Mouse (Mus musculus) intestine, embryonic 15.5 days (tissue): ENCODE data around the gene Ndnf. TPM values are rescaled to one million over a fixed set of nuclear protein-coding genes. Genes with fewer than 3 reads are reported as not detected.

Experiments
- ATAC-seq: fragments of 200-750 bp; cut with Nextera tagmentation; 2 replicates; pipeline ENCODE4 v1.8.0; 2017; ENCODE audit warnings: moderate TSS enrichment, moderate library complexity
- H3K27ac ChIP-seq: fragments of 300-500 bp; sonication (generic); 2 replicates; pipeline ENCODE4 v1.5.1; 2015; ENCODE audit warnings: mild to moderate bottlenecking, inconsistent platforms
- H3K27me3 ChIP-seq: fragments of 300-500 bp; sonication (generic); replicated peaks from 2 replicates; pipeline ENCODE4 v1.6.1; 2015; ENCODE audit warnings: inconsistent platforms
- H3K36me3 ChIP-seq: fragments of 300-500 bp; sonication (generic); 2 replicates; pipeline ENCODE4 v1.6.1; 2015; ENCODE audit warnings: inconsistent platforms
- H3K4me1 ChIP-seq: fragments of 300-500 bp; sonication (generic); replicated peaks from 2 replicates; pipeline ENCODE4 v1.6.1; 2015; ENCODE audit warnings: inconsistent platforms
- H3K4me2 ChIP-seq: fragments of 300-500 bp; sonication (generic); replicated peaks from 2 replicates; pipeline ENCODE4 v1.6.1; 2015; ENCODE audit warnings: mild to moderate bottlenecking, inconsistent platforms
- H3K4me3 ChIP-seq: fragments of 300-500 bp; sonication (generic); replicated peaks from 2 replicates; pipeline ENCODE4 v1.5.1; 2015; ENCODE audit warnings: inconsistent platforms
- H3K9ac ChIP-seq: fragments of 300-500 bp; sonication (generic); 2 replicates; pipeline ENCODE4 v1.6.1; 2015; ENCODE audit warnings: inconsistent platforms
- H3K9me3 ChIP-seq: fragments of 300-500 bp; sonication (generic); 2 replicates; pipeline ENCODE4 v1.6.1; 2016; ENCODE audit warnings: inconsistent platforms
- whole genome bisulfite sequencing: fragments of 180-500 bp; shearing (Covaris S2); methylation state at CpG from one replicate; pipeline ENCODE4 v1.1.7; 2015; 5-methylcytosine and 5-hydroxymethylcytosine counted together
- polyA plus RNA-seq: library from polyadenylated mRNA; unstranded; fragments of >200 nt; fragmentation: Nextera tagmentation; extraction: Ambion mirVana; gene quantifications from 2 replicates; pipeline ENCODE4 v1.2.1, GENCODE M21; 2015

Ndnf gene
- polyA plus RNA-seq, 1 experiment from 2014 or later, result 1.5 TPM

DNA sequence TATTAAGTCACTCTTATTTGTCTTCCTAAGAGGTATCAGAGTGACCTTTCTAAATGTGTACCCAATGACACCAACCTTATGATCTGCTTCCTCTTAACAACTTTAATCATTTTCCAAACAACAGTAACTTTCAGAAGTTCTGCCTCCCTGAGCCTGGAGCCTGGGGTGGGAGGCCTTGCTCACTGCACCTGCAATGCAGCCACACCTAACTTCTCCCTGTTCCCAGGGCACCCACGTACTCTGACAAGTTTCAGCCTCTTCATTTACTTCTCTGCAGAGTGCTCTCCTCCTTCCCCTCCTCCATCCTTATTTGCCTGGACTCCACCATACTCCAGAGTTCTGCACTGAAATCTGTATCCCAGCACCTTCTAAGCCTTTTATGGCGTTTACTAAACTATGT lies 1.4 kb upstream of the Ndnf start:
- WGBS, result 35% methylated on average over 2 of the region's 2 CpGs

DNA sequence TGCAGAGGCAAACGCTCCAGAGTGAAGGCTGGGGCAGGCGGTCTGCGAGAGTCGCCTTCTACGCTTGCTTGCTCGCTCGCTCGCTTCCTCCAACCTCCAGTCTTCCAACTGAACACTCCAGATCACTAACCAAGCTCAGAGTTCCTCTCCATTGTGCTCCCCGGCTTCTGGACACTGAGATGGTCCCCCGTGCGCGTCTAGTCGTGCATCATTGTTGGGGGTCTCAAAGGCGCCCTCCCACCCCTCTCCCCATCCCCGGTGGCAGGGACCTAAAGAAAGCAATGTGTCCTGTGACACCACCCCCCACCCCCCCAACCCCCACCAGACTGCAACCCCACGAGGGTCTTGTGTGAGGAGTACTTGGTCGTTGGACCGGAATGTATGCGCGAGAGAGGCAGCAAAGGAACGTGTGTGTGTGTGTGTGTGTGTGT lies 394 bp upstream of the Ndnf start:
- H3K36me3 ChIP-seq, result no peaks in the 10 kb centered on the region
- no peak overlapping the region for H3K27ac ChIP-seq
- H3K9me3 ChIP-seq, result no peaks in the 10 kb centered on the region
- peak overlapping the region; percentile 89 for H3K4me2 ChIP-seq
- peak overlapping the region; percentile 49 for H3K4me3 ChIP-seq
- H3K4me1 ChIP-seq, result peaks cover 9% of the 10 kb centered on the region; the same call in 1 of the 2 replicates
- H3K9ac ChIP-seq, result no peak overlapping the region
- 15% methylated on average over 19 of the region's 21 CpGs for whole genome bisulfite sequencing
- ATAC-seq, result peak; percentile 21
- peaks cover 13% of the 10 kb centered on the region for H3K27me3 ChIP-seq

More for the DNA sequence above, 1.4 kb upstream of the Ndnf start:
- Histone ChIP-seq H3K27me3 (peaks cover 13% of the 10 kb centered on the region), H3K4me2 (no peak overlapping the region), H3K9me3 (no peaks in the 10 kb centered on the region), H3K4me1 (peaks cover 9% of the 10 kb centered on the region; the same call in 1 of the 2 replicates), H3K4me3 (no peak overlapping the region), H3K9ac (no peak overlapping the region), H3K36me3 (no peaks in the 10 kb centered on the region), H3K27ac (no peak overlapping the region)
- ATAC-seq, result peak; percentile 57

DNA sequence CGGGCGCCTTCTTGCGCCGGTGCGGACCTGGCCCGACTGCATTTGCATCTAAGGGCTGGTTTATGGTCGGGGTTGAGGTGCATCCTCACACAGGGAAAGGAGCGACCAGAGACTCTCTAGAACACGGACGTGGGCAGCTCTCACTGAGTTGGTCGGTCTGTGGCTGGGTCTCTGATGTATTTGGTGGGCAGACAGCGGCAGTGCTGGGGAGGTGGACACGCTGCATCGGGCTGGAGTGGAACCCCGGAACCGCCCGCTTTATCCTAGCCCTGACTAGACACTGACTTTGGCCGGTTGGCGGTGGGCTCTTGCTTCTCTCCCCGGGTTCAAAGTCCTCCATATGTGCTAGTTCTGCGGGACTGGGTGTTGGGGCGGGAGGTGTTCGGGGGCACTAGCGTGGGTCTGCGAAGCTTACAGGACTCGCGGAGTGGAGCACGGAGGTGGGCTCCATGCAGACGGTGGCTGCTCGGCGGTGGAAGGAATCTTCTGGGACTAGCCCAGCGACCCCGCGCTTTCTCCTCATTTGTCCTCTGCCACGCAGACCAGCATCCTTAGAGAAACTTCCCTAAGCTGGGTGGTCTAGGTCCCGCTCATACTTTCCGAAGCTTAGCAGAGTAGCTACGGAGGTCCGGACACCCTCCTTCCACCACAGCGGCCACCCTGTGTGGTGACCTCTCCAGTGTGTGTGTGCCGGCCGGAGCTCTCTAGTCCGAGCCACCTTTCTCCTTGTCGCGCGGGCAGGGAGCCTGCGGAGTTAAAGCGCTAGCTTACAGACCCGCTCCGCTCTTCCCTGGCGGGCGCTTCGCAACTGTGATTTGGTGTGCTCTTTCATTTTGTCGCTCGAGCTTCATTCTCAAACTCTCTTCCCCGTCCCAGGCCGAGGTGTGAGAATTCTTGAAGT lies 991 bp downstream of the Ndnf start:
- H3K27me3 ChIP-seq, result peaks cover 13% of the 10 kb centered on the region
- no peaks in the 10 kb centered on the region for H3K36me3 ChIP-seq
- peaks cover 9% of the 10 kb centered on the region; the same call in 1 of the 2 replicates for H3K4me1 ChIP-seq
- under 1% methylated on average over 57 of the region's 57 CpGs for WGBS
- peak overlapping the region; percentile 49 for H3K4me3 ChIP-seq
- H3K9me3 ChIP-seq, result no peaks in the 10 kb centered on the region
- no peak overlapping the region for H3K27ac ChIP-seq
- ATAC-seq, result peak; percentile 39
- H3K4me2 ChIP-seq, result peak overlapping the region; percentile 89
- peak overlapping the region; percentile 43 for H3K9ac ChIP-seq

DNA sequence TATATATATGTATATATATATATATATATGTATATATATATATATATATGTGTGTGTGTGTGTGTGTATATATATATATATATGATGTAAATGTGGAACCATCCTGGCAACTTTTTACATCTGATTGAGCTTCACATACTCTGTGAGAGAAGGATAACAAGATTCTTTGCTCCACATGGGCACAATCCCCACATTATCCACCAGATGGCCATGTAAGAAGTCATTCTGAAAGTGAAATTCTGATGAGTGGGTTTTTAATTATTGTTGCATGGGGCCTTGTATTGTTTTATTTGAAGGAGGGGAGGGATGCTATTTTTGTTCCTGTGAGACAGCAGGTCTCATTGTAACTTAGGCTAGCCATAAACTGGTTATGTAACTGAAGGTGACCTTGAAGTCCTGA lies 22.5 kb downstream of the Ndnf start:
- no peak overlapping the region for H3K9ac ChIP-seq
- no peak for ATAC-seq
- H3K4me2 ChIP-seq, result no peak overlapping the region
- H3K9me3 ChIP-seq, result no peaks in the 10 kb centered on the region
- no peaks in the 10 kb centered on the region for H3K4me1 ChIP-seq
- no peaks in the 10 kb centered on the region for H3K27me3 ChIP-seq
- H3K4me3 ChIP-seq, result no peak overlapping the region
- H3K36me3 ChIP-seq, result no peaks in the 10 kb centered on the region
- no peak overlapping the region for H3K27ac ChIP-seq

DNA sequence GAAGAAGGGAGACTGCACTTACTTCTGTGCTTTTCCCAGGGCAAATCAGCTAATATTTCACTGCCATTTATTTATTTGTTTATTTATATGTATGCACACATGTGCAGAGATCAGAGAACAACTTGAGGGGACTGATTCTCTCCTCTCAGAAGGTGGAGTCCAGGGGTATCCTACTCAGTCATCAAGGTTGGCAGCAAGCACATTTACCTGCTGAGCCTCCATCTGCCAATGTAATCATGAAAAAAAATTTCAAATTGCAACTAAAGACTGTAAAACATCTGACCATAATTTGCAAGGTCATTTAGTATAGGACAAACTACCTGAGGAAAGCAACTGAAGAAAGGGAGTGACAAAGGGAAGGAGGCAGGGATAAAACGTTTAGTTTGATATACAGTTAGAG lies 49.3 kb downstream of the Ndnf start:
- no peak for ATAC-seq
- Histone ChIP-seq H3K4me3 (no peak overlapping the region), H3K9ac (no peak overlapping the region), H3K4me1 (no peaks in the 10 kb centered on the region), H3K4me2 (no peak overlapping the region), H3K9me3 (no peaks in the 10 kb centered on the region), H3K27ac (no peak overlapping the region), H3K36me3 (no peaks in the 10 kb centered on the region), H3K27me3 (no peaks in the 10 kb centered on the region)
- 70% methylated on average over 1 of the region's 1 CpGs for WGBS

DNA sequence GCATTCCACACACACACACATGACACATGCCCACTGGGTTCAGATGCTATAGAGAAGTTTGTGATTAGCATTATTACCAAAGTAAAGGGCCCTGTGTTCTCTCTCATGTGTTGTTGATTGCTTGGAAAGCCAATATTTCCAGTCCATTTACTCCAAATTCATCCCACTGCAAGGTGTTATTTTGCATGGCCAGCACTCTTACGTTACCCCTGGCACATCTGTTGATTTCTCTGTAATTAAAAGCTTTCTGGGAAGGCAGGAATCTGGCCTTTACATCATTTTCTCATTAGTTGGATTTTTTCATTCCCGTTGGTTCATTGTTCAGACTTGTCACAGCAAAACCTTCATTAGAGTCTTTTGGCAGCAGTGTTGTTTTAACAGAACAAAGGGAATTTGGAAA lies 54.3 kb downstream of the Ndnf start:
- no peaks in the 10 kb centered on the region for H3K36me3 ChIP-seq
- H3K9ac ChIP-seq, result no peak overlapping the region
- H3K27me3 ChIP-seq, result no peaks in the 10 kb centered on the region
- H3K4me3 ChIP-seq, result no peak overlapping the region
- H3K9me3 ChIP-seq, result no peaks in the 10 kb centered on the region
- H3K27ac ChIP-seq, result no peak overlapping the region
- WGBS, result 83% methylated on average over 2 of the region's 2 CpGs
- no peak overlapping the region for H3K4me2 ChIP-seq
- no peak for ATAC-seq
- no peaks in the 10 kb centered on the region for H3K4me1 ChIP-seq

DNA sequence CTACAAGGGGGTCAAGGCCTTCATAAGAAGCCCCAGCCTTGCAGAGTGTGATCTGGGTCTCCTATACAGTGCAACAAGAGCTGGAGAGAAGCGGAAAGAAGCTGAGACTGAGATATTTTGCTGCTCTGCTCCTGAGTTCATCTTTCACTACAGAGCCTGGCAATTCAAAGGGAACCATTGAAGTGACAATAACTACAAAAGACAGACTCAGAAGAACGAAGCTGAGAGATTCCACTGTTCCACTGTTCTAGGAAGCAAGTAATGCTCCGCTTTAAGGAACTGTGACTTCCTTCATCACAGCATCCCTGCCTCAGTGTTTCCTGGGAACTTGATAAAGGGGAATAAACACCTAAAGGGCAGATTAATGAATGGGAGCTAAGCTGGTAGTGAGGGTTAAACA lies 56.9 kb downstream of the Ndnf start:
- Histone ChIP-seq H3K4me1 (no peaks in the 10 kb centered on the region), H3K9me3 (no peaks in the 10 kb centered on the region), H3K4me3 (no peak overlapping the region), H3K9ac (no peak overlapping the region), H3K27ac (no peak overlapping the region), H3K4me2 (no peak overlapping the region), H3K36me3 (no peaks in the 10 kb centered on the region), H3K27me3 (no peaks in the 10 kb centered on the region)
- WGBS, result 78% methylated on average over 3 of the region's 3 CpGs
- ATAC-seq, result no peak

DNA sequence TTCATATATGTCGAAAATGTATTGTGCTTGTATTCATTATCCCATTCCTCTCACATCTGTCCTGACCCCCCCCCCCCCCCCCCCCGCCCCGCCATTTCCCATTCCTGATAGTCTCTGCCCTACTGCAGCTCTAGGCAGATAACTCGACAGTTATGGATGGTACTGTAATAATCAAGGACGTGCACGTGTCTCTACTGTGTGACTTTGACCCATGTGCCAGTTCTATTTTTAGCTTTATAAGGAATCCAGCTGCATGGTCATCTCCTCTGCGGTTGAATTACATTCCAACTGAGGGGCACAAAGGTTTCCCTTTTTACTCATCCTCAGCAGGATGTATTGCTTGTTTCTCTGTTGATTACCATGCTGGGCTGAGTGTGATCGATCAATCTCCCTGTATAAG lies 68.1 kb downstream of the Ndnf start:
- no peaks in the 10 kb centered on the region for H3K27me3 ChIP-seq
- H3K4me3 ChIP-seq, result no peak overlapping the region
- 52% methylated on average over 7 of the region's 8 CpGs for WGBS
- no peak overlapping the region for H3K27ac ChIP-seq
- peak; percentile 43; the same call in 1 of the 2 replicates for ATAC-seq
- no peaks in the 10 kb centered on the region for H3K4me1 ChIP-seq
- no peaks in the 10 kb centered on the region for H3K9me3 ChIP-seq
- no peak overlapping the region for H3K9ac ChIP-seq
- no peaks in the 10 kb centered on the region for H3K36me3 ChIP-seq
- H3K4me2 ChIP-seq, result no peak overlapping the region

DNA sequence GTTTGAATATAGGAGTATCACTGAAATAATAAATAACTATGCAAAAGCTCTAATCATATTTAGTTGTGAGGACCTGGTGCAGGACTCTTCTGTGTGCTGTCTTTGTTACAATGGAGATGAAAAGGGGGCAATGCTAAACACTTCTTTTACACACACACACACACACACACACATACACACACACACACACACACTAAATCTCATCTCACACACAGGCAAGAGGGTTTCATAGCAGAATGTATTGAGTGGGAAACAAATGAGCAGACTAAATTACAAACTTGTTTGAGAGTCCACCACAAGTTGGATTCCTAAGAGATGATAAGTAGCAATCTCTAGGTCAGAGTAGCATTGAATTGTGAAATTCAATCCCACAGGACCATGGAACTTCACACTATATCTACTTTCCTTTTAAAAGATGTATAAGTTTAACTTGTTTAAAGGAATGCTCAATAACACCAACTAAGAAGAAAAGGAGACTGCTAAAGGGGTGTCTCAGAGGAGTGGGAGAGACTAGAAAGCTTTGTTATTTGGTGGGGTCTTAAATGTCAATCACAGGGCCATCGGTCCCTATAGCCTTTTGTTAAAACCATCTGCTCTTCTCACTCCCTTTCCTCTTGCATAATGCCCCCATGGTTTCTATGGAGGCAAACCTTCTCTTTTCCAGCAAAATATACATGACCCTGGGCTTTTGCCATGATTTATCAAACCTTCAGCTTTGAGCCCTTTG lies 71.9 kb downstream of the Ndnf start:
- Histone ChIP-seq H3K36me3 (no peaks in the 10 kb centered on the region), H3K4me2 (no peak overlapping the region), H3K27ac (no peak overlapping the region), H3K9ac (no peak overlapping the region), H3K4me1 (no peaks in the 10 kb centered on the region), H3K27me3 (no peaks in the 10 kb centered on the region), H3K9me3 (no peaks in the 10 kb centered on the region), H3K4me3 (no peak overlapping the region)
- 61% methylated on average over 1 of the region's 1 CpGs for WGBS
- no peak for ATAC-seq

DNA sequence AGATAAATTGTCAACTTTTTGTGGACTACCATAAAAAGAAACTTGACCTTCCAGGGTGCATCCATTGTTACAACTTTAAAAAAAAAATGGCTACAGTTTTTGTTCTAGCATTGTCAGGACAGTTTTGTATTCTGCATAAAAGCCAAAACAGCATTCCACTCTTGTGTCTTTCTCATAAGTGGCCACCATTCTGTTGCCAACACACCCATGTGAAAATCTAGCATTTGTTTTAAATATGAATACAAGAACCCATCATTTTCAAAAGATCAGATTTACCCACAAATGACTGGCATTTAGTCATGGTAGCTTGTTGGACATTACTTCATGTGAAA lies 72.4 kb downstream of the Ndnf start:
- H3K4me2 ChIP-seq, result no peak overlapping the region
- H3K4me3 ChIP-seq, result no peak overlapping the region
- H3K27me3 ChIP-seq, result no peaks in the 10 kb centered on the region
- H3K4me1 ChIP-seq, result no peaks in the 10 kb centered on the region
- no peaks in the 10 kb centered on the region for H3K36me3 ChIP-seq
- no peaks in the 10 kb centered on the region for H3K9me3 ChIP-seq
- H3K9ac ChIP-seq, result no peak overlapping the region
- no peak overlapping the region for H3K27ac ChIP-seq
- no peak for ATAC-seq

DNA sequence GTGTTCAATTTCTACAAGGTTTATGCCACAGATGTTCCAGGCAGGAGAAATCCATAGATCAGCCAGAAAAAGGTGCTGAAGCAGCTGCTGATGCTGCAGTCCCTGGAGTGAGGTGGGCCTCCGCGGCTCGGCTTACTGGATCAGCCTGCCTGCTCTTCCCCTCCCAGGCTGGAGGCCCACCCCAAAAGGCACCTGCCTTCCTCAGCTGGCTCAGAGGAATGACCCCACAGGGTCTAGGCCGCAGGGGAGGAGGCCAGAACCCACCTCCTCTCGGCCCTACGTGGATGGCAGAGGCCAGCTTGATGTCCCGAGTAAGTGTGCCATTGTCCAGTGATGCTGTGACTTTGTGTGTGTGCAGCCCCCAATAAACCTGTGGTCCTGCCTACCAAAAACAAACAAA lies 86.8 kb downstream of the Ndnf start:
- Histone ChIP-seq H3K9ac (no peak overlapping the region), H3K9me3 (no peaks in the 10 kb centered on the region), H3K4me1 (no peaks in the 10 kb centered on the region), H3K27me3 (no peaks in the 10 kb centered on the region), H3K4me2 (no peak overlapping the region), H3K4me3 (no peak overlapping the region), H3K36me3 (no peaks in the 10 kb centered on the region), H3K27ac (no peak overlapping the region)
- ATAC-seq, result no peak
- 66% methylated on average over 7 of the region's 7 CpGs for WGBS

DNA sequence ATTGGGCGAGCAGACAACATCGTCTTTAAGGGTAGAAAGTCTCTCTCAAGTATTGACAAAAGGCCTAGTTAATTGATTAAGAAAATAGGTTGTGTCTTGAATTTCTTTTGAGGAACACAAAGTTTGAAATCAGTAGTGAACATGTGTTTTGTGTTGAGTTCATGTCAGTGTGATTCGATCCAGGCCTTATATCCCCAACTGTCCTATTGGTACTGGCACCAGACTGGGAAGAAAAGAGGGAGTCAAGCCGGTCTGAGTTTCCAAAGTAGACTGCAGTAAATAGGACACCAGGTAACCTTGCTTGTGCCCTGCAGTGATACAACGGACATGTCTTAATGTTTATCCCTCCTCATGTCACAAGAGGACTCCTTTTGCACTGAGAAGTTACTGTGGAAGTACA lies 87.8 kb downstream of the Ndnf start:
- H3K4me1 ChIP-seq, result no peaks in the 10 kb centered on the region
- no peaks in the 10 kb centered on the region for H3K9me3 ChIP-seq
- no peak overlapping the region for H3K4me3 ChIP-seq
- H3K4me2 ChIP-seq, result no peak overlapping the region
- WGBS, result 83% methylated on average over 5 of the region's 5 CpGs
- no peaks in the 10 kb centered on the region for H3K36me3 ChIP-seq
- no peak for ATAC-seq
- H3K27ac ChIP-seq, result no peak overlapping the region
- H3K27me3 ChIP-seq, result no peaks in the 10 kb centered on the region
- H3K9ac ChIP-seq, result no peak overlapping the region

DNA sequence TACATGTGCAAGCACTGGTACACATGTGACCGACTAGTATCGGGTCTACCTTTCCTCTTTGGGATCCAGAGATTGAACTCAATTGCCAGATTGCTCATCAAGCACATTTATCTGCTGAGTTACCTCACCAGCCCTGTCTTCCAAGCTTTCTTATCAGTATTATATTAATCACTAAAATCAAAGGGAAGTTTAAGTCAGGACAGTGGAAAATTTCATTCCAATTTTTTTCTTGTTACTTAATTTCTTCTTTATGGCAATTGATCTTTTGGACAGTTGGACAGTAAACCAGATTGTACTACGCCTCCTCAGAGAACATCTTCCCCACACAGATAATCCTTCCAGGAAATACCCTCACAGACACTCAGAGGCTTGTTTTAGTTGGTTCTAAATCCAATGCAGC lies 88.7 kb downstream of the Ndnf start:
- Histone ChIP-seq H3K9ac (no peak overlapping the region), H3K4me2 (no peak overlapping the region), H3K9me3 (no peaks in the 10 kb centered on the region), H3K27me3 (no peaks in the 10 kb centered on the region), H3K36me3 (no peaks in the 10 kb centered on the region), H3K4me3 (no peak overlapping the region), H3K4me1 (no peaks in the 10 kb centered on the region), H3K27ac (no peak overlapping the region)
- ATAC-seq, result no peak
- 83% methylated on average over 3 of the region's 3 CpGs for WGBS
